Mouse (Mus musculus): ENCODE results near the gene Trim16. TPM values are rescaled to one million over a fixed set of nuclear protein-coding genes. Genes with fewer than 3 reads are reported as not detected.
A peak's percentile ranks its signal among the peaks of the same experiment; 100 is the strongest.

The Trim16 gene
- polyA plus RNA-seq, 1 experiment from 2014 or later, result 16.4 TPM

GRCm38 (mm10) chr11:62826106-62826733 is 6.2 kb downstream of the Trim16 start:
- DNase-seq (ENCODE audit: low spot score) (peak; percentile 92), ATAC-seq (replicated peaks; ENCODE audit: low FRiP score, low read depth) (peak; percentile 66)
- Histone ChIP-seq H3K4me1 (replicated peaks; ENCODE audit: insufficient read depth, low read length) (peaks cover 15% of the 10 kb centered on the region), H3K4me2 (ENCODE audit: low read length) (no peak overlapping the region), H3K9me3 (replicated peaks; ENCODE audit: low read length) (no peaks in the 10 kb centered on the region), H3K4me3 (replicated peaks; ENCODE audit: low read depth, low read length) (no peak overlapping the region), H3K36me3 (ENCODE audit: insufficient read depth, low read length) (0 out of 2 replicates have a peak, but pooled peaks cover 6% of the 10 kb centered on the region), H3K27ac (peak overlapping the region; percentile 60), H3K9ac (ENCODE audit: low read depth, low read length) (no peak overlapping the region), H3K27me3 (ENCODE audit: insufficient read depth, low read length) (no peaks in the 10 kb centered on the region)
- no peak for TF ChIP-seq CTCF (IDR thresholded peaks at IDR 0.05; ENCODE audit: low read depth)
- WGBS, result 15% methylated on average over 6 of the region's 6 CpGs

DNA sequence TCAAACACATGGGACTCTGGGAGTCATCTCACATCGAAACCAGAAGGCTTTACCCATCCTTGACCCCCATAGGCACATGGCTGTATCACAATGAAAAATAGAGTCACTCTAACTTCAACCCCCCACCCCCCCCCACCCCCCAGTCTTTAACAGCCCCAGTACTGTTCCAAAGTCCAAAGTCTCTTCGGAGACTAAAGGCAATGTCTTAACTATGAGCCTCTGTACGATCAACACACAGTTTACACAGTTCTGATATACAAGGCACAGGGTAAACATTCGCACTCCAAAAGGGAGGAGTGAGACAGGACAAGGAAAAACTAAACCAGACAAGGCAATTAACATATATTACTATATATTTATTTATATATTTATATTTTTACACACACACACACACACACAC is 7.1 kb downstream of the Trim16 start:
- DNase-seq (ENCODE audit: low spot score) (no peak), ATAC-seq (replicated peaks; ENCODE audit: low FRiP score, low read depth) (no peak)
- no peak overlapping the region for H3K27ac ChIP-seq
- no peak overlapping the region for H3K4me2 ChIP-seq (ENCODE audit: low read length)
- 0 out of 2 replicates have a peak, but pooled peaks cover 7% of the 10 kb centered on the region for H3K36me3 ChIP-seq (ENCODE audit: insufficient read depth, low read length)
- no peaks in the 10 kb centered on the region for H3K27me3 ChIP-seq (ENCODE audit: insufficient read depth, low read length)
- H3K4me1 ChIP-seq (replicated peaks; ENCODE audit: insufficient read depth, low read length), result peaks cover 15% of the 10 kb centered on the region
- H3K9me3 ChIP-seq (replicated peaks; ENCODE audit: low read length), result no peaks in the 10 kb centered on the region
- H3K4me3 ChIP-seq (replicated peaks; ENCODE audit: low read depth, low read length), result no peak overlapping the region
- H3K9ac ChIP-seq (ENCODE audit: low read depth, low read length), result no peak overlapping the region
- no peak for TF ChIP-seq CTCF (IDR thresholded peaks at IDR 0.05; ENCODE audit: low read depth)
- 90% methylated on average over 4 of the region's 4 CpGs for WGBS

GRCm38 (mm10) chr11:62827911-62828310 is 7.9 kb downstream of the Trim16 start:
- Histone ChIP-seq H3K4me2 (ENCODE audit: low read length) (no peak overlapping the region), H3K27me3 (ENCODE audit: insufficient read depth, low read length) (no peaks in the 10 kb centered on the region), H3K9ac (ENCODE audit: low read depth, low read length) (no peak overlapping the region), H3K4me1 (replicated peaks; ENCODE audit: insufficient read depth, low read length) (peaks cover 15% of the 10 kb centered on the region), H3K27ac (no peak overlapping the region), H3K36me3 (ENCODE audit: insufficient read depth, low read length) (0 out of 2 replicates have a peak, but pooled peaks cover 7% of the 10 kb centered on the region), H3K9me3 (replicated peaks; ENCODE audit: low read length) (no peaks in the 10 kb centered on the region), H3K4me3 (replicated peaks; ENCODE audit: low read depth, low read length) (no peak overlapping the region)
- no peak for TF ChIP-seq CTCF (IDR thresholded peaks at IDR 0.05; ENCODE audit: low read depth)
- no peak for DNase-seq (ENCODE audit: low spot score)
- ATAC-seq (replicated peaks; ENCODE audit: low FRiP score, low read depth), result no peak
- 88% methylated on average over 3 of the region's 3 CpGs for WGBS

GRCm38 (mm10) chr11:62830387-62830786 is 10.4 kb downstream of the Trim16 start:
- Histone ChIP-seq H3K9me3 (replicated peaks; ENCODE audit: low read length) (no peaks in the 10 kb centered on the region), H3K4me3 (replicated peaks; ENCODE audit: low read depth, low read length) (no peak overlapping the region), H3K4me2 (ENCODE audit: low read length) (no peak overlapping the region), H3K9ac (ENCODE audit: low read depth, low read length) (no peak overlapping the region), H3K36me3 (ENCODE audit: insufficient read depth, low read length) (0 out of 2 replicates have a peak, but pooled peaks cover 7% of the 10 kb centered on the region), H3K27me3 (ENCODE audit: insufficient read depth, low read length) (no peaks in the 10 kb centered on the region), H3K4me1 (replicated peaks; ENCODE audit: insufficient read depth, low read length) (peaks cover 14% of the 10 kb centered on the region), H3K27ac (no peak overlapping the region)
- WGBS, result 78% methylated on average over 2 of the region's 2 CpGs
- no peak for ATAC-seq (replicated peaks; ENCODE audit: low FRiP score, low read depth)
- no peak for DNase-seq (ENCODE audit: low spot score)
- no peak for TF ChIP-seq CTCF (IDR thresholded peaks at IDR 0.05; ENCODE audit: low read depth)

DNA sequence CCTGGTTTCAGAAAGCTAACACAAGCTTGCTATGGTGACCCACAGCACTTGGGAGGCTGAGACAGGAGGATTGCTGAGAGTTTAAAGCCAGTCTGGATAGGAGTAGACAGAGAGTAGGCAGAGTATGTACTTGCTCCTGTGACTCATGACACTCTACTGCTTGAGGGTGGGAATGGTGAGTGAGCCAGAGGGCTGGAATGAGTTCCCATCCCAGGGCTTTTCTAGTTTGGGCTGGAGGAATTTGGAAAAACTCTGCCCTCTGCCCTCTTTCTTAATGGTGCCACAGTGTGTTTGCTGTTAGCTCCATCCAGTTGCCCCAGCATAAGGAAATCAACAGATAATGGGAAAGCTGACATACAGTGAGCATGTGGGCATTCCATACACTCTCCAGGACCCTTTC is 11.9 kb downstream of the Trim16 start:
- H3K9me3 ChIP-seq (replicated peaks; ENCODE audit: low read length), result no peaks in the 10 kb centered on the region
- no peak for ATAC-seq (replicated peaks; ENCODE audit: low FRiP score, low read depth)
- no peaks in the 10 kb centered on the region for H3K27me3 ChIP-seq (ENCODE audit: insufficient read depth, low read length)

GRCm38 (mm10) chr11:62844562-62844961 is 24.5 kb downstream of the Trim16 start:
- H3K27ac ChIP-seq, result no peak overlapping the region
- no peak overlapping the region for H3K9ac ChIP-seq (ENCODE audit: low read depth, low read length)
- no peak overlapping the region for H3K4me3 ChIP-seq (replicated peaks; ENCODE audit: low read depth, low read length)
- H3K27me3 ChIP-seq (ENCODE audit: insufficient read depth, low read length), result no peaks in the 10 kb centered on the region
- H3K4me2 ChIP-seq (ENCODE audit: low read length), result no peak overlapping the region
- ATAC-seq (replicated peaks; ENCODE audit: low FRiP score, low read depth) (no peak), DNase-seq (ENCODE audit: low spot score) (no peak)
- 93% methylated on average over 5 of the region's 5 CpGs for WGBS
- H3K36me3 ChIP-seq (ENCODE audit: insufficient read depth, low read length), result peaks cover 11% of the 10 kb centered on the region; the same call in 1 of the 2 replicates
- H3K4me1 ChIP-seq (replicated peaks; ENCODE audit: insufficient read depth, low read length), result no peaks in the 10 kb centered on the region
- H3K9me3 ChIP-seq (replicated peaks; ENCODE audit: low read length), result no peaks in the 10 kb centered on the region
- no peak for TF ChIP-seq CTCF (IDR thresholded peaks at IDR 0.05; ENCODE audit: low read depth)

More for the DNA sequence above, 11.9 kb downstream of the Trim16 start:
- DNase-seq (ENCODE audit: low spot score), result no peak
- Histone ChIP-seq H3K4me3 (replicated peaks; ENCODE audit: low read depth, low read length) (no peak overlapping the region), H3K4me2 (ENCODE audit: low read length) (no peak overlapping the region), H3K27ac (no peak overlapping the region), H3K9ac (ENCODE audit: low read depth, low read length) (no peak overlapping the region), H3K4me1 (replicated peaks; ENCODE audit: insufficient read depth, low read length) (0 out of 2 replicates have a peak, but pooled peaks cover under 1% of the 10 kb centered on the region), H3K36me3 (ENCODE audit: insufficient read depth, low read length) (0 out of 2 replicates have a peak, but pooled peaks cover 12% of the 10 kb centered on the region)
- no peak for TF ChIP-seq CTCF (IDR thresholded peaks at IDR 0.05; ENCODE audit: low read depth)
